Mouse (Mus musculus): Measurements from ENCODE around the gene Pde7b. TPM values are rescaled to one million over a fixed set of nuclear protein-coding genes. Genes with fewer than 3 reads are reported as not detected.

The Pde7b gene
- polyA plus RNA-seq, 1 experiment from 2014 or later: 2.3 TPM

DNA sequence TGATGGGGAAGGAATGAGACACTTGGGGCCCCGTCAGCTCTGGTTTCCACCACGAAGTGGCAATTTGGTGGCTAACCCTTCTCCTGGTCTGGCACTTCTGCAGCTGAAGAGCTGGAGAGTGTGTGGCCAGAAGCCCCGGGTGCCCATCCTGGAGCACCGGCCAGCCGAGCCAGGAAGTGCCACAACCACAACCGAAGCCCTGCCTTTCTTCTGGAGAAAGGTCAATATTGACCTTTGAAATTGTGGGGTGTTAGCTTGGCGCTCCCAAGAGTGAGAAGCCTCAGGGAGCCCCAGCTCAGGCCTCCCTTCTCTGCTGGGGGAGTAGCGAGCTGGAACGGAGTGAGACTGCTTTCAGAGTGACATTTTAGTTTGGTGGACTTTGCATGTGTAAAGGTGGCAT is 250.8 kb downstream of the Pde7b start:
- Histone ChIP-seq H3K27me3 (no peaks in the 10 kb centered on the region), H3K9me3 (no peaks in the 10 kb centered on the region), H3K27ac (no peak overlapping the region), H3K36me3 (no peaks in the 10 kb centered on the region), H3K4me3 (replicated peaks) (no peak overlapping the region), H3K9ac (replicated peaks) (no peak overlapping the region), H3K4me2 (replicated peaks) (no peak overlapping the region), H3K4me1 (replicated peaks) (peaks cover 13% of the 10 kb centered on the region)
- WGBS: 69% methylated on average over 9 of the region's 9 CpGs
- ATAC-seq: no peak

DNA sequence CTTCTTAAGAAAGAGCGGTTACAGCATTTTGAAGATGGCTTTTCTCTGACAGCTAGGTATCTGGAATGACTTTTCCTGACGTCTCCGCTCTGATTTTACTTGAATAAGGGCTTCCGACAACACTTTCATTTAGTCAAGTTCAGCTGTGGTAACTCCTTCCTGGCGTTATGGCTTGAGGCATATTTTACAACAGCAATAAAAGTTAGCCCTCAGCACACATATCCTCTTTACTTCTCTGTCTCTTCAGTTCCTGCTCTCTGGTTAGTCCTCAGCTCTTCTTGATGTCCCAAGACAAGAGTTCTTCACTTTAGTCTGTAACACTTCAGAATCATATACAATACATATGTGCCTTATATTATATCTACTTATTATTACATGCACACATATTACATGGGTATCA is 251.4 kb downstream of the Pde7b start:
- WGBS: 93% methylated on average over 5 of the region's 5 CpGs
- no peak for ATAC-seq
- no peaks in the 10 kb centered on the region for H3K36me3 ChIP-seq
- no peak overlapping the region for H3K4me3 ChIP-seq (replicated peaks)
- no peak overlapping the region for H3K9ac ChIP-seq (replicated peaks)
- no peak overlapping the region for H3K27ac ChIP-seq
- H3K27me3 ChIP-seq: no peaks in the 10 kb centered on the region
- H3K4me2 ChIP-seq (replicated peaks): no peak overlapping the region
- H3K4me1 ChIP-seq (replicated peaks): peaks cover 13% of the 10 kb centered on the region
- H3K9me3 ChIP-seq: no peaks in the 10 kb centered on the region

DNA sequence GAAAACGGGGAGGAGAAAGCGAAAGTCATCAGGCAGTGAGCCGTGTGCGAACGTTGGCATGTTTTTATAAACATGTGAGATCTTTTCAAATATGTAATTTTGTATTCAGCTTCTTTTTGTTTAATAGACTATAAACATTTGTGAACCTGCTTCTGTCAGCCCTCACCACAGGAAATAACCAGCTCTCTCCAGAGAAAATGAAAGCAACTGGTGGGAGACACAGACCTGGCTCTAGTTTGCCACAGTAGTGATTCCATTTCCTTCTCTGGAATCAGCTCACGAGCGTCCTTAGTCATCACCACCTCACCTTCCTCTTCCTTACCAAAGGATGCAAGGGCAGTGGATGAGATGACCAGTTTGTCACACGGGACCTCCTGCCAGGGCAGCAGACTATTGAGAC is 252.9 kb downstream of the Pde7b start:
- Histone ChIP-seq H3K9me3 (no peaks in the 10 kb centered on the region), H3K4me2 (replicated peaks) (no peak overlapping the region), H3K4me1 (replicated peaks) (peaks cover 13% of the 10 kb centered on the region), H3K36me3 (no peaks in the 10 kb centered on the region), H3K27ac (no peak overlapping the region), H3K27me3 (no peaks in the 10 kb centered on the region), H3K9ac (replicated peaks) (no peak overlapping the region), H3K4me3 (replicated peaks) (no peak overlapping the region)
- ATAC-seq: no peak
- 91% methylated on average over 8 of the region's 8 CpGs for WGBS

DNA sequence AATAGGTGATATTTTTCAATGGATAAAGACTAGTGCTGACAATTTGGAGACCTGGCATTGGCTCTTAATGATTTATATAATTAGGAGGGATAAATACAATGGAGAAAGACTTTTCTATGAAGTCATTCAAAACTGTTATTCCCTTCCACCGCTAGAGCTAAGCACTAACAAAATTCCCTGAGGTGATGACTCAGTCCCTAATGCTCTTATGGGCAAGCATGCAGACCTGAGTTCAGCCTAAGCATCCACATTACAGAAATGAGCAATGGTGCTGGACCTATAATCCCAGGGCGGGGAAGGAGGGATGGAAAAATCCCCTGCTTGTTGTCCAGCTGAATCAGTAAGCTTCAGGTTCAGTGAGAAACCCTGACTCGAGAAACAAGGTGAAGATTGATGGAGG is 260.2 kb downstream of the Pde7b start:
- H3K27me3 ChIP-seq: no peaks in the 10 kb centered on the region
- no peaks in the 10 kb centered on the region for H3K9me3 ChIP-seq
- no peak overlapping the region for H3K9ac ChIP-seq (replicated peaks)
- H3K27ac ChIP-seq: no peak overlapping the region
- no peak overlapping the region for H3K4me3 ChIP-seq (replicated peaks)
- 79% methylated on average over 3 of the region's 3 CpGs for WGBS
- H3K4me1 ChIP-seq (replicated peaks): no peaks in the 10 kb centered on the region
- ATAC-seq: no peak
- no peaks in the 10 kb centered on the region for H3K36me3 ChIP-seq
- no peak overlapping the region for H3K4me2 ChIP-seq (replicated peaks)

DNA sequence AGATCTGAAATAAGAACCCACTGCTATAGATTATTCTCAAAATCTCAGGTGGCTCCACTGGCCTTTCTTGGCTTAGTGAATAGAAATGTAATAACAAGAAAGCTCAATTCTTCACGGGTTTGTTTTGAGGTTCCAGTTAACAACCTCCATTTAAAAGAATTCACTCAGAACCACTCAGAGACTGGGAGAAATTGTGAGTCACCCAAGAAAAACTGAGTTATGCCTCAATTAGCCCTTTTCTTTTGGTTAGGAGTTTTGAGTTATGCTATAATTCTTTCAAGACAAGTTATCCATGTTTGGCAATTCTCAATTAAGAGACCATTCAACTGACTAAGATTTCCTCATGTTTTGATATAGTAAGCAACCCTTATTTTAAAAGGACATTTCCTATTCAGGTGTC is 260.9 kb downstream of the Pde7b start:
- no peak overlapping the region for H3K27ac ChIP-seq
- no peaks in the 10 kb centered on the region for H3K36me3 ChIP-seq
- H3K27me3 ChIP-seq: no peaks in the 10 kb centered on the region
- no peak overlapping the region for H3K4me2 ChIP-seq (replicated peaks)
- no peak for ATAC-seq
- no peaks in the 10 kb centered on the region for H3K4me1 ChIP-seq (replicated peaks)
- H3K9me3 ChIP-seq: no peaks in the 10 kb centered on the region
- 84% methylated on average over 1 of the region's 1 CpGs for WGBS
- H3K4me3 ChIP-seq (replicated peaks): no peak overlapping the region
- H3K9ac ChIP-seq (replicated peaks): no peak overlapping the region

DNA sequence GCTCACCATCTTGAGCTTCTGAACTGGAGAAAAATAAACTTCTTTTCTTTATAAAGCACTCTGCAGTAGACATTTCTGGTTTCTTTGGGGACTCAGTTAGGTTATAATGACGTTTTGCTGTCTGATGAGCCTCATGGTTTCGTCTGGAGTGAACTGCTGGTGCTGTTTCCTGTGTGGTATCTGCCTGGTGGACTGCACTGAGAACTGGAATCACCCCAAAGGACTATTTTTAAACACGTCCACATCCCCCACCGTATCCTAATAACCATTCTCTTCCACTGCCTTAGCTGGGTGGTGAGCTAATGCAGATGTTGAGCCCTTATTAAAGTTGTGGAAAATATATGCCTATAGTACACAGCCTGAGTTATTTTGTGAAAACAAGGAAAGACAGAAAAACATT is 262.3 kb downstream of the Pde7b start:
- no peak overlapping the region for H3K27ac ChIP-seq
- H3K4me2 ChIP-seq (replicated peaks): no peak overlapping the region
- no peaks in the 10 kb centered on the region for H3K9me3 ChIP-seq
- H3K9ac ChIP-seq (replicated peaks): no peak overlapping the region
- no peaks in the 10 kb centered on the region for H3K4me1 ChIP-seq (replicated peaks)
- no peak overlapping the region for H3K4me3 ChIP-seq (replicated peaks)
- no peak for ATAC-seq
- no peaks in the 10 kb centered on the region for H3K36me3 ChIP-seq
- H3K27me3 ChIP-seq: no peaks in the 10 kb centered on the region
- WGBS: 88% methylated on average over 4 of the region's 4 CpGs

DNA sequence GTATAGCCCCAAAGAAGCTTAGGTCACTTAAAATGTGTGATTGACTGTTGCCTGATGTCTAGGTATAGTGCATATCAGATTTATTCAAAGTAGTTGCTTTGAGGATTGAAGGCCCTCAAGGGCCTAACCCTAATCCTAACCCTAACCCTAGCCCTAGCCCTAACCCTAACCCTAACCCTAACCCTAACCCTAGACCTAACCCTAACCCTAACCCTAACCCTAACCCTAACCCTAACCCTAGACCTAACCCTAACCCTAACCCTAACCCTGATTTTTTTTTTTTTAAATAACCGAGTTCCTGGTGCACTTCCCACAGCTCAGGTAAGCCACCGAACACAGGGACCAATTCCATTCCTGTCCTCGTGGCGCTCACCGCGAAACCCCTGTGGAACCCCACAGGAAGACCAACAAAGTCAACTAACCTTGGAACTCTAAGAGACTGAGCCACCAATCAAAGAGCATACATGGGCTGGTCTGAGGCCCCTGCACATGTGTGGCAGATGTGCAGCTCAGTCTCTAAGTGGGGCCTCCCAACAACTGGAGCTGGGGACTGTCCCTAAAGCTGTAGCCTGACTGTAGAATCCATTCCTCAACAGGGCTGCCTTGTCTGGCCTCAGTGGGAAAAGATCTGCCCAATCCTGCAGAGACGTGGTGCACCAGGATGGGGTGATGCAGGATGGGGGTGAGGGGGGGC is 265.1 kb downstream of the Pde7b start:
- Histone ChIP-seq H3K27me3 (no peaks in the 10 kb centered on the region), H3K9me3 (no peaks in the 10 kb centered on the region), H3K9ac (replicated peaks) (no peak overlapping the region), H3K4me1 (replicated peaks) (no peaks in the 10 kb centered on the region), H3K4me2 (replicated peaks) (no peak overlapping the region), H3K4me3 (replicated peaks) (no peak overlapping the region), H3K27ac (no peak overlapping the region), H3K36me3 (no peaks in the 10 kb centered on the region)
- 95% methylated on average over 7 of the region's 7 CpGs for WGBS
- ATAC-seq: no peak

DNA sequence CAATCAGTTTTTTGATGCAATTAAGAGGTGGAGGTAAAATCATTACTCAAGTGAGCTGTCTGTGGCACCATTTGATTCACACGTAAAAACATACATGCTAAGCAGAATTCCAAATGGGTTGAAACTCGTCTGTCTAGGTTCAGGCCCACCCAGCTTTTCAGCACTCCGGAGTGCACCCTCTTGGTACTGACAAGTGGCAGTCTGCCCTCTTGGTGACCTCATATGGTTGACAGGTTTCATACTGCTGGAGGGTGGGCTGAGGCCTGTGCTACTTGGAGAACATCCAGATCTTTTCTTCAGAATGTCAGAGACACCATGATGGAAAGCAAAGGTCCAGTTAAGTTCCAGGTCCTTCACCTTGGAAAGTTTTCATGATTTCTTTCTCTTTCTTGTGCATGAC is 265.7 kb downstream of the Pde7b start:
- H3K36me3 ChIP-seq: no peaks in the 10 kb centered on the region
- H3K27ac ChIP-seq: no peak overlapping the region
- no peaks in the 10 kb centered on the region for H3K4me1 ChIP-seq (replicated peaks)
- no peak overlapping the region for H3K4me2 ChIP-seq (replicated peaks)
- no peak overlapping the region for H3K4me3 ChIP-seq (replicated peaks)
- no peak overlapping the region for H3K9ac ChIP-seq (replicated peaks)
- no peaks in the 10 kb centered on the region for H3K27me3 ChIP-seq
- no peak for ATAC-seq
- H3K9me3 ChIP-seq: no peaks in the 10 kb centered on the region
- WGBS: 89% methylated on average over 3 of the region's 3 CpGs

DNA sequence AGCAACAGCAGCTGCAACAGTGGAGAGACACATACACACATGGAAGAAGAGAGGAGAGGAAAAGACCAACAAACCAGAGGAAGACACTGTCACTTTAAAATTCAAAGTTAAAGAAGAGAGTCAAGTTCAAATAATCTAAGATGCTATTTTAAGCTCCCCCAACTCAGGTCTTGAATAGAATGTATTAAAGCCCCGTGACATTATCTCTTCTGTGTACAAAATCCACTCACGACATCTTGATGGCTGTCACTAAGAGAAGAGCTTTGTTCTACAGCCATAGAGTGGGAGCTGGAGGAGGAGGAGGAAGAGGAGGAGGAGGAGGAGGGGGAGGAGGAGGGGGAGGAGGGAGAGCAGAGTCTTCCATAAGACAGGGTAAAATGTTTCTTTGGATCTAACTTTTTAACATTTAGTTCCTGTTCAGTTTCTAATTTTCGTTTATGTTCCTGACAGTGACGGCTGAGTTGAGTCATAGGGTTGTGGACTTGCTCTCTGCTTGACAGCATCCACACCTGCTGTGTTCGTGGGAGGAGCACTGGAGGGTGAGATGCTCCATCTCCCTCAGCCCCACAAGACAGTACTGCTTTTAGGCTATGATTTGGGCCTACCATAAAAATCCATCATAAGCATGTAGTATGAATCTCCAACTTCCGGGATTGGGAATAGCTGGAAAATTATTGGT is 270.4 kb downstream of the Pde7b start:
- H3K27me3 ChIP-seq: no peaks in the 10 kb centered on the region
- no peak overlapping the region for H3K9ac ChIP-seq (replicated peaks)
- H3K9me3 ChIP-seq: no peaks in the 10 kb centered on the region
- ATAC-seq: no peak
- H3K4me3 ChIP-seq (replicated peaks): no peak overlapping the region
- no peak overlapping the region for H3K4me2 ChIP-seq (replicated peaks)
- 67% methylated on average over 6 of the region's 6 CpGs for WGBS
- H3K36me3 ChIP-seq: no peaks in the 10 kb centered on the region
- no peak overlapping the region for H3K27ac ChIP-seq
- no peaks in the 10 kb centered on the region for H3K4me1 ChIP-seq (replicated peaks)

DNA sequence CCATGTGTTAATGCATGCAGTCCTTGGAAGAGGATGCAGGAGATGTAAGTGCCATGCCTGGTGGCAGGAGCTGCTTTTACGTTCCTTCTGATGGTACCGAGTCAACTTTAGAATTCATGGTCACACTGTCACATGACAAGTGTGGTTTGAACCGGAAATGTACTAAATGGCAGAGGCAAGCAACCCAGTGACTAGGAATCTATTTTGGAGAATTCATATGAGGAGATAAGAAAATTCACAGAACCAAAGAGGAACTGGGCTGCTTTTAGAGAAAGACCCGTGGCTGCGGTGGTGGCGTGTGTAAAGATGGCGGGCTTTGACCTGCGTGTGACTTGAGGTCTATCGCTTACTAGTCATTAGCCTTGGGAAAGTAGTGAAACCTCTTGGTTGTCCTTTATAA is 287.4 kb downstream of the Pde7b start:
- 95% methylated on average over 9 of the region's 9 CpGs for WGBS
- no peak for ATAC-seq

DNA sequence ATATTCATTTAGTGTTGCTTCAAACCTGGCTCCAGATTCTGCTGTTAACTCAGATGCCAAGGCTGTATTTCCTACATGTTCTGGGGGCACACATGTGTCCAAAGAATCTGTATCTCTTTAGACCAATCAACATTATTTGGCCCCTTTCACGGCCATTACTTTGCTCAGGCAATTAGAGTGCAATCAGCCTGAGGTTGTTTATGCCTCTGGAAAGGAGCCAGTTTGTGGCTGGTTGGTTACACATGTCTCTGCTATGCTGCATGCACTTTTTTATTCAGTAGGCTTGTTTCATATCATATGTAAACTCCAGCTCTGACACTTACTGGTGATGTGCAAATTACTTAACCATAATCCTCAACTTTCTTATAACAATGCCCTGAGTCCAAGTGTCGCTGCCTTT is 287.9 kb downstream of the Pde7b start:
- Histone ChIP-seq H3K27me3 (no peaks in the 10 kb centered on the region), H3K9me3 (no peaks in the 10 kb centered on the region), H3K4me2 (replicated peaks) (no peak overlapping the region), H3K9ac (replicated peaks) (no peak overlapping the region), H3K27ac (no peak overlapping the region), H3K4me1 (replicated peaks) (no peaks in the 10 kb centered on the region), H3K36me3 (no peaks in the 10 kb centered on the region), H3K4me3 (replicated peaks) (no peak overlapping the region)
- 88% methylated on average over 2 of the region's 2 CpGs for WGBS
- ATAC-seq: no peak

More for the DNA sequence above, 287.4 kb downstream of the Pde7b start:
- Histone ChIP-seq H3K9ac (replicated peaks) (no peak overlapping the region), H3K9me3 (no peaks in the 10 kb centered on the region), H3K4me1 (replicated peaks) (no peaks in the 10 kb centered on the region), H3K27me3 (no peaks in the 10 kb centered on the region), H3K4me2 (replicated peaks) (no peak overlapping the region), H3K36me3 (no peaks in the 10 kb centered on the region), H3K4me3 (replicated peaks) (no peak overlapping the region), H3K27ac (no peak overlapping the region)

DNA sequence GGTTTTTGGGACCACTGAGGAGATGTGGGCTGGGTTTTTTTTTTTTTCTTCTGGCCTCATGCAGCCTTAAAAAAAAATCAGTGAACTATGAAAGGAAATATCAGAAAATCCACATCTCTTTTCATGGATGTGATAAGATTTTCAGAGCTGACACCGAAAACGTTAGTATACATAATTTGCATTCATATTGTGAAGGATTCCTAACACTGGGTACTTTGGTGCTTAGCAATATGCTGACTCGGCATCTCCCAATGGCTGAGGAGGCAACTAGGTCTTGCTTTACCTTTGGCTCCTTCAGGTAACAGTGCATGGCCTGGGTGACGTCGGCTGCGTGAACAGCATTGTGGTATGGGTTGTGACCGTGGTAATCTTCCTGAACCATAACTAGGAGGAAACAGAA is 289.0 kb downstream of the Pde7b start:
- no peak overlapping the region for H3K4me2 ChIP-seq (replicated peaks)
- no peak overlapping the region for H3K27ac ChIP-seq
- no peak for ATAC-seq
- no peaks in the 10 kb centered on the region for H3K27me3 ChIP-seq
- no peak overlapping the region for H3K9ac ChIP-seq (replicated peaks)
- no peaks in the 10 kb centered on the region for H3K4me1 ChIP-seq (replicated peaks)
- no peaks in the 10 kb centered on the region for H3K9me3 ChIP-seq
- WGBS: 93% methylated on average over 7 of the region's 7 CpGs
- no peak overlapping the region for H3K4me3 ChIP-seq (replicated peaks)
- no peaks in the 10 kb centered on the region for H3K36me3 ChIP-seq

DNA sequence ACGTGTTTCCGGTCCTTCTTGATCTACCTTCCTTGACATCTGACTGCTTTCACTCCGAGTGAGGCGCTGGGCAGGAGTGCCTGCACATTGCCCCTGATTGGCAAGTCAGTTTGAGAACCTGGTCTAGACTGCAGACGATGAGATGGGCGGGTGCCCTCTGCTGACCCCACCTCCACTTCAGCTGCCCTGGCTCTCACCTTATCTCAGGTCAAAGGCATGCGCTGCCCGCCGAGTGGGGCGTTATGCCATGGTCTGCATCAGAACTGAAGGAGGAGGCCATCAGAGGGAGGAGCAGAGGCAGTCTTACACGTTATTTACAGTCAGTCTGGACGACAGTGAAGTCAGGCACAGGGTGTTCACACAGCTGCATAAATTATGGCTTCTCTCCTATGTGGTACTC is 293.5 kb downstream of the Pde7b start:
- H3K27me3 ChIP-seq: no peaks in the 10 kb centered on the region
- no peak overlapping the region for H3K4me3 ChIP-seq (replicated peaks)
- no peaks in the 10 kb centered on the region for H3K9me3 ChIP-seq
- no peak overlapping the region for H3K9ac ChIP-seq (replicated peaks)
- H3K36me3 ChIP-seq: no peaks in the 10 kb centered on the region
- 81% methylated on average over 12 of the region's 12 CpGs for WGBS
- ATAC-seq: no peak
- H3K4me1 ChIP-seq (replicated peaks): no peaks in the 10 kb centered on the region
- H3K4me2 ChIP-seq (replicated peaks): no peak overlapping the region
- H3K27ac ChIP-seq: no peak overlapping the region
